Mouse (Mus musculus): ENCODE measurements around the gene Rpl19.

Rpl19 gene

GRCm38 (mm10) chr11:98021565-98022252 is 4.8 kb upstream of the Rpl19 start:
- in situ Hi-C loops (cut with MboI, MseI) = no loop called here

- in situ Hi-C loops (cut with MboI, MseI) = no loop called here
Measured at GRCm38 (mm10) chr11:98022253-98022554, 4.3 kb upstream of the Rpl19 start.

- in situ Hi-C loops (cut with MboI, MseI) = no loop called here
Measured at GRCm38 (mm10) chr11:98022555-98023371, 3.7 kb upstream of the Rpl19 start, which contains the start of gene Cacnb1. TSS of gene Cacnb1 (minus strand) at chr11:98023034.

GRCm38 (mm10) chr11:98024516-98024915 is 2.0 kb upstream of the Rpl19 start:
- in situ Hi-C loops (cut with MboI, MseI) = no loop called here

- in situ Hi-C loops (cut with MboI, MseI) = no loop called here
Measured at GRCm38 (mm10) chr11:98026248-98026569, 301 bp upstream of the Rpl19 start.

GRCm38 (mm10) chr11:98027297-98027688 is 783 bp downstream of the Rpl19 start:
- in situ Hi-C loops (cut with MboI, MseI) = no loop called here

- in situ Hi-C loops (cut with MboI, MseI) = no loop called here
Measured at GRCm38 (mm10) chr11:98027785-98028184, 1.3 kb downstream of the Rpl19 start.

- in situ Hi-C loops (cut with MboI, MseI) = loop anchor here (5.0 kb wide), 2 partner anchors 46 to 731 kb away; no protein-coding TSS in a partner anchor
Measured at GRCm38 (mm10) chr11:98030701-98031442, 4.4 kb downstream of the Rpl19 start.

GRCm38 (mm10) chr11:98031443-98031770 is 4.9 kb downstream of the Rpl19 start:
- in situ Hi-C loops (cut with MboI, MseI) = loop anchor here (5.0 kb wide), 2 partner anchors 46 to 731 kb away; no protein-coding TSS in a partner anchor

GRCm38 (mm10) chr11:98034061-98034460 is 7.6 kb downstream of the Rpl19 start:
- in situ Hi-C loops (cut with MboI, MseI) = loop anchor here (5.0 kb wide), 2 partner anchors 43 to 728 kb away; no protein-coding TSS in a partner anchor

- in situ Hi-C loops (cut with MboI, MseI) = loop anchor here (5.0 kb wide), 2 partner anchors 42 to 727 kb away; no protein-coding TSS in a partner anchor
Measured at GRCm38 (mm10) chr11:98034840-98035239, 8.3 kb downstream of the Rpl19 start.

GRCm38 (mm10) chr11:98035977-98036377 is 9.5 kb downstream of the Rpl19 start:
- in situ Hi-C loops (cut with MboI, MseI) = no loop called here

GRCm38 (mm10) chr11:98037871-98038270 is 11.4 kb downstream of the Rpl19 start:
- in situ Hi-C loops (cut with MboI, MseI) = no loop called here

- in situ Hi-C loops (cut with MboI, MseI) = loop anchor here in 1 of 2 experiments (5.0 kb wide), 1 partner anchor 41 kb away; no protein-coding TSS in a partner anchor
Measured at GRCm38 (mm10) chr11:98040975-98041374, 14.5 kb downstream of the Rpl19 start.

GRCm38 (mm10) chr11:98042741-98043140 is 16.2 kb downstream of the Rpl19 start:
- in situ Hi-C loops (cut with MboI, MseI) = loop anchor here in 1 of 2 experiments (5.0 kb wide), 1 partner anchor 40 kb away; no protein-coding TSS in a partner anchor

- in situ Hi-C loops (cut with MboI, MseI) = loop anchor here in 1 of 2 experiments (5.0 kb wide), 1 partner anchor 38 kb away; no protein-coding TSS in a partner anchor
Measured at GRCm38 (mm10) chr11:98044074-98044473, 17.6 kb downstream of the Rpl19 start.

GRCm38 (mm10) chr11:98045596-98045995 is 19.1 kb downstream of the Rpl19 start:
- in situ Hi-C loops (cut with MboI, MseI) = no loop called here

GRCm38 (mm10) chr11:98046466-98046865 is 20.0 kb downstream of the Rpl19 start:
- in situ Hi-C loops (cut with MboI, MseI) = no loop called here

- in situ Hi-C loops (cut with MboI, MseI) = no loop called here
Measured at GRCm38 (mm10) chr11:98047745-98048144, 21.2 kb downstream of the Rpl19 start.

GRCm38 (mm10) chr11:98049672-98050519 is 23.4 kb downstream of the Rpl19 start:
- in situ Hi-C loops (cut with MboI, MseI) = no loop called here

GRCm38 (mm10) chr11:98050520-98050815 is 24.0 kb downstream of the Rpl19 start:
- in situ Hi-C loops (cut with MboI, MseI) = no loop called here
